Mouse (Mus musculus) heart, postnatal 0 days (tissue): ENCODE data around the gene A730049H05Rik. TPM values are rescaled to one million over a fixed set of nuclear protein-coding genes. Genes with fewer than 3 reads are reported as not detected.

Experiments used
- ATAC-seq: fragments of 200-750 bp; cut with Nextera tagmentation; 2 replicates; pipeline ENCODE4 v1.8.0; 2017; ENCODE audit warnings: low read depth, moderate number of reproducible peaks, moderate library complexity; ENCODE audit not compliant: insufficient read depth
- DNase-seq: peaks from one replicate; pipeline ENCODE4 v3.0.0-alpha.2; 2016; ENCODE audit warnings: low spot score
- H3K27ac ChIP-seq: fragments of 300-500 bp; sonication (generic); 2 replicates; pipeline ENCODE4 v1.5.1; 2014; ENCODE audit warnings: low read depth, mild to moderate bottlenecking
- H3K27me3 ChIP-seq: fragments of 300-500 bp; sonication (generic); 2 replicates; pipeline ENCODE4 v1.6.1; 2014; ENCODE audit warnings: low read length, mixed read lengths; ENCODE audit not compliant: control insufficient read depth, insufficient read depth
- H3K36me3 ChIP-seq: fragments of 300-500 bp; sonication (generic); replicated peaks from 2 replicates; pipeline ENCODE4 v1.6.1; 2014; ENCODE audit warnings: low read length, mixed read lengths; ENCODE audit not compliant: control insufficient read depth, insufficient read depth
- H3K4me1 ChIP-seq: fragments of 300-500 bp; sonication (generic); 2 replicates; pipeline ENCODE4 v1.6.1; 2014; ENCODE audit warnings: antibody characterized with exemption; ENCODE audit not compliant: control insufficient read depth, insufficient read depth
- H3K4me2 ChIP-seq: fragments of 300-500 bp; sonication (generic); 2 replicates; pipeline ENCODE4 v1.6.1; 2014; ENCODE audit warnings: low read depth, mild to moderate bottlenecking, low read length, moderate library complexity
- H3K4me3 ChIP-seq: fragments of 300-500 bp; sonication (generic); 2 replicates; pipeline ENCODE4 v1.5.1; 2014; ENCODE audit warnings: low read depth, low read length
- H3K9ac ChIP-seq: fragments of 300-500 bp; sonication (generic); replicated peaks from 2 replicates; pipeline ENCODE4 v1.6.1; 2014; ENCODE audit warnings: low read depth, low read length, mixed read lengths
- H3K9me3 ChIP-seq: fragments of 300-500 bp; sonication (generic); replicated peaks from 2 replicates; pipeline ENCODE4 v1.6.1; 2016; ENCODE audit warnings: low read length; ENCODE audit not compliant: control insufficient read depth
- CTCF ChIP-seq: IDR thresholded peaks from 2 replicates; pipeline ENCODE4 v1.5.1; 2016; ENCODE audit warnings: antibody characterized with exemption, control low read depth, low read depth
- EP300 ChIP-seq: IDR thresholded peaks from 2 replicates; pipeline ENCODE4 v1.6.1; 2016; ENCODE audit warnings: antibody characterized with exemption, low read depth
- WGBS: fragments of 180-500 bp; shearing (Covaris S2); extraction: QIAGEN DNeasy Blood & Tissue Kit; methylation state at CpG from one replicate; pipeline ENCODE4 v1.1.7; 2014; 5-methylcytosine and 5-hydroxymethylcytosine counted together
- polyA plus RNA-seq: library from polyadenylated mRNA; unstranded; fragments of >200 nt; fragmentation: Nextera tagmentation; extraction: Ambion mirVana; gene quantifications from 2 replicates; pipeline ENCODE4 v1.2.1, GENCODE M21; 2015
- total RNA-seq: library from RNA; depleted of rRNA; stranded (reverse); fragments of >200 nt; gene quantifications from 2 replicates; pipeline ENCODE4 v1.2.3, GENCODE M21; 2014; ENCODE audit warnings: low replicate concordance

Gene A730049H05Rik
- total and polyA plus RNA-seq, 2 experiments from 2014 or later, result 0.46 to 1.7 TPM

- Histone ChIP-seq H3K4me2 (no peak overlapping the region), H3K9me3 (no peaks in the 10 kb centered on the region), H3K27me3 (no peaks in the 10 kb centered on the region), H3K4me1 (no peaks in the 10 kb centered on the region), H3K4me3 (no peak overlapping the region), H3K9ac (no peak overlapping the region), H3K27ac (no peak overlapping the region), H3K36me3 (peaks cover 22% of the 10 kb centered on the region; the same call in 1 of the 2 replicates)
- 23% methylated on average over 7 of the region's 7 CpGs for WGBS
- TF ChIP-seq EP300 (no peak), CTCF (peak; percentile 78)
- no peak for ATAC-seq
- no peak for DNase-seq
Measured at GRCm38 (mm10) chr6:92784782-92785181, 31.5 kb upstream of the A730049H05Rik start.

- H3K27me3 ChIP-seq, result no peaks in the 10 kb centered on the region
- no peak overlapping the region for H3K9ac ChIP-seq
- H3K36me3 ChIP-seq, result peaks cover 31% of the 10 kb centered on the region
- 35% methylated on average over 20 of the region's 20 CpGs for WGBS
- H3K4me1 ChIP-seq, result no peaks in the 10 kb centered on the region
- H3K9me3 ChIP-seq, result no peaks in the 10 kb centered on the region
- no peak for DNase-seq
- TF ChIP-seq CTCF (no peak), EP300 (no peak)
- H3K27ac ChIP-seq, result no peak overlapping the region
- ATAC-seq, result peak; percentile 34; the same call in 1 of the 2 replicates
- peak overlapping the region; percentile 47 for H3K4me2 ChIP-seq
- H3K4me3 ChIP-seq, result peak overlapping the region; percentile 12; the same call in 1 of the 2 replicates
Measured at GRCm38 (mm10) chr6:92786701-92787375, 29.4 kb upstream of the A730049H05Rik start.

- Histone ChIP-seq H3K4me1 (no peaks in the 10 kb centered on the region), H3K27ac (no peak overlapping the region), H3K4me3 (peak overlapping the region; percentile 12; the same call in 1 of the 2 replicates), H3K9me3 (no peaks in the 10 kb centered on the region), H3K27me3 (no peaks in the 10 kb centered on the region), H3K9ac (no peak overlapping the region), H3K36me3 (peaks cover 29% of the 10 kb centered on the region), H3K4me2 (peak overlapping the region; percentile 47)
- 5% methylated on average over 12 of the region's 12 CpGs for WGBS
- DNase-seq, result peak; percentile 85
- TF ChIP-seq CTCF, result peak; percentile 84
- TF ChIP-seq EP300, result no peak
- ATAC-seq, result peak; percentile 88
Measured at GRCm38 (mm10) chr6:92787376-92787712, 28.9 kb upstream of the A730049H05Rik start.

GRCm38 (mm10) chr6:92793804-92794203 is 22.5 kb upstream of the A730049H05Rik start:
- ATAC-seq, result no peak
- H3K36me3 ChIP-seq, result peaks cover 70% of the 10 kb centered on the region

GRCm38 (mm10) chr6:92801462-92801861 is 14.8 kb upstream of the A730049H05Rik start:
- WGBS, result 89% methylated on average over 2 of the region's 2 CpGs
- H3K27me3 ChIP-seq, result no peaks in the 10 kb centered on the region
- no peaks in the 10 kb centered on the region for H3K9me3 ChIP-seq
- H3K9ac ChIP-seq, result no peak overlapping the region
- no peak for TF ChIP-seq EP300
- TF ChIP-seq CTCF, result no peak
- H3K27ac ChIP-seq, result no peak overlapping the region
- no peak overlapping the region for H3K4me2 ChIP-seq
- DNase-seq (no peak), ATAC-seq (no peak)
- no peak overlapping the region for H3K4me3 ChIP-seq
- H3K36me3 ChIP-seq, result peaks cover 49% of the 10 kb centered on the region
- H3K4me1 ChIP-seq, result peaks cover 15% of the 10 kb centered on the region

More at GRCm38 (mm10) chr6:92793804-92794203, 22.5 kb upstream of the A730049H05Rik start:
- 67% methylated on average over 6 of the region's 6 CpGs for WGBS
- DNase-seq, result no peak
- Histone ChIP-seq H3K4me2 (no peak overlapping the region), H3K27me3 (no peaks in the 10 kb centered on the region), H3K9me3 (no peaks in the 10 kb centered on the region), H3K4me1 (no peaks in the 10 kb centered on the region), H3K9ac (no peak overlapping the region), H3K4me3 (no peak overlapping the region), H3K27ac (no peak overlapping the region)
- no peak for TF ChIP-seq CTCF
- no peak for TF ChIP-seq EP300

- WGBS, result 95% methylated on average over 11 of the region's 11 CpGs
- Histone ChIP-seq H3K4me2 (no peak overlapping the region), H3K9ac (no peak overlapping the region), H3K27ac (no peak overlapping the region), H3K27me3 (no peaks in the 10 kb centered on the region), H3K4me1 (peaks cover 15% of the 10 kb centered on the region), H3K9me3 (no peaks in the 10 kb centered on the region), H3K36me3 (peaks cover 48% of the 10 kb centered on the region), H3K4me3 (no peak overlapping the region)
- ATAC-seq (no peak), DNase-seq (no peak)
- TF ChIP-seq CTCF (no peak), EP300 (no peak)
Measured at GRCm38 (mm10) chr6:92802421-92802820, 13.9 kb upstream of the A730049H05Rik start.
